Mouse (Mus musculus) adrenal gland, postnatal 14 days (tissue): ENCODE measurements around the gene Htr7. TPM values are rescaled to one million over a fixed set of nuclear protein-coding genes. Genes with fewer than 3 reads are reported as not detected.
A peak's percentile ranks its signal among the peaks of the same experiment; 100 is the strongest.

ENCODE experiments used
- DNase-seq: peaks from one replicate; pipeline ENCODE4 v3.0.0; 2021; ENCODE audit warnings: mixed read lengths
- total RNA-seq: library from RNA; stranded (reverse); gene quantifications from 2 replicates; pipeline ENCODE4 v1.2.3, GENCODE M21; 2021

Htr7 gene
- total RNA-seq, 1 experiment from 2014 or later, result 0.11 TPM

DNA sequence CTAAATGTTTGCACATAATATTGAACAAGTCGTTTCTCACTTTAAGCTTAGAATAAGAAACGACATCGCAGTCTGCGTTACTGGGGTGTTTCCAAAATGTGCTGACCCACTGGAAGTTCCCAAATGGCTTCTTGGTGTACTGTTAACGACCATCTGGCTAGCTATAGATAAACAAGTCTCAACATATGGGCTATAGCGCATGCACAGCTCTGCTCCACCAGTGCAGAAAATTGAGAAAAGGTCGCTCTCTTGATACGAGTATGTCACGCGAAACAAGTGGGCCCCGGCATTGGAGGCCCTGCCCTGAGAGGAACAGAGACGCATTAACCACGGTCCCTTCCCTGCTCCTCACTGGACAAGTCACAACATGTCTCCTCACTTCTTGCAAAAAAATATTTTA is 101.6 kb downstream of the Htr7 start:
- DNase-seq, result no peak

DNA sequence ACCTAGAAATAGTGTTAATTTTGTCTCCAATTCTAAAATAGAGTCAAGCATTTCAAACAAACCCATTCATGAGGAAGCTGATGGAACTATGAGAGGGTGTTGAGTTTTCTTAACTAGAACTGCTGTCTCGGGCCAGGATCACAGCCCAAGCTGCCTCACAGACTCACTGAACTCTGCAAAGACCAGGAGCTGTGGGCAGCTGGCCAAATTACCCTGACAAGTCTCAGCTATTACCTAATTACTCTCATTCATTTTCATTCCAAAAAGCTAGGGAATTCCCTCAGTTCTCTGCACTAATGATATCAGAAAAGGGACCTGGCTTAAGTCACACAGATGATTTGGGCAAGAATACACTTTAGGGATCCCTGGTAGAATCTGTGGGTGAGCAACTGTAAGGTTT is 107.4 kb downstream of the Htr7 start:
- DNase-seq, result no peak

DNA sequence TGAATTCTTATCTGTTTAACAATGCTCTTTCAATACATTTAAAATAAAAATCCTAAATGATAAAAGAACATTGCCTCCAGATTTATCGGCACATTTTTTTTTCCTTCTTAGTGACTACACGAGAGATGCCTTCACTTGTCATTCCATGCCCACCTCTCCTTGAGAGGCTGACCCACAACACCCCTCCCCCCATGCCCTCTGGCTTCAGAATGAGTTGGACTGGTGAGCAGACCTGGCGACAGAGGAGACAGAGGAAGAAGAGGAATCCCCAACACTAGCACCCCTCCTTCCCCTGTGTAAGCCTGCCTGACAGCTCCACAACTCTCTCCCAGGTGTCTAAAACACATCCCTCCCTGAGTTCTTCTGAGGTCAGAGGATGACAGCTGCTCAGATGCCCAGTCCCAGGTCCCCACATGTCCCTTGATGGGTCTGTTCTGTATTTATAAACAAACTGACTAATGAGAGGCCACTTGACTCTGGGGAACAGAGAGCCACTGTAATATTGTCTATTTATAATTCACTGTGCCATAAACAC is 132.3 kb downstream of the Htr7 start:
- no peak for DNase-seq

DNA sequence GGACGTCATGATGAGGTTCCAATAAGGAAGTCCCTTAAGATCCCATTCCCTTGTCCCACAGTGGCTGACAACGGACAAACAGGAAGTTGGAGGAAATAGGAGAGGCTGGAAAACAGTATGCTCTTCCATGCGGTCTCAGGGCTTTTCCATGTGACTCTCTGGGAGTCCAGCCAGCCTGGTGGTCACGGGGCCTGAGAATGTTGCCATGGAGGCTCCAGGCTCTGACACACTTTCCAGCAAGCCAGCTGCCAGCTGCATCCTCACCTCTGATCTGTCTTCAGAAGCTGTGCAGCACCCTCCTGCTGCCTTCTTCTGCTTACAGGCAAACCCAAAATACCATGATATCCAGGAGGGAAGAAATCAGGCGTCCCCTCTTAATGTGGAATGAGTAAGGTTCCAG is 132.9 kb downstream of the Htr7 start:
- DNase-seq, result peak; percentile 27

Other genes starting within 250 kb of the Htr7 start
- gene Rpp30, start 26.2 kb upstream of the Htr7 start, total RNA-seq, result 17.7 and 18.3 TPM in 2 replicates
- gene Ankrd1, start 62.6 kb upstream of the Htr7 start, total RNA-seq, result not detected in 2 replicates